Mouse (Mus musculus) CH12.LX (cell line): ENCODE results near the gene Col23a1. TPM values are rescaled to one million over a fixed set of nuclear protein-coding genes. Genes with fewer than 3 reads are reported as not detected.

Experiments used
- DNase-seq: peaks from one replicate; pipeline ENCODE4 v3.0.0-alpha.2; 2013; ENCODE audit errors: extremely low read depth
- H3K27ac ChIP-seq: 2 replicates; pipeline ENCODE4 v1.5.1; 2012; ENCODE audit warnings: low read depth, mild to moderate bottlenecking, control low read depth, moderate library complexity; ENCODE audit not compliant: insufficient read depth
- H3K27me3 ChIP-seq: replicated peaks from 2 replicates; pipeline ENCODE3; 2012; ENCODE audit warnings: inconsistent platforms
- H3K36me3 ChIP-seq, 2 experiments: replicated peaks in 1 of 2; 2 replicates each; pipeline versions ENCODE3 to v1.6.1; 2012; ENCODE audit warnings: inconsistent platforms in 1 of 2, low read length in 1 of 2, mild to moderate bottlenecking in 1 of 2, mixed read lengths in 1 of 2, moderate library complexity in 1 of 2; ENCODE audit not compliant: control insufficient read depth in 1 of 2, insufficient read depth in 1 of 2
- H3K4me1 ChIP-seq, 2 experiments: 2 replicates each; pipeline ENCODE4 v1.6.1; 2012; ENCODE audit warnings: inconsistent platforms in 1 of 2, moderate library complexity in 1 of 2; ENCODE audit not compliant: insufficient read depth in 2 of 2, control insufficient read depth in 1 of 2
- H3K4me2 ChIP-seq: 2 replicates; pipeline ENCODE4 v1.6.1; 2012; ENCODE audit warnings: low read depth, mild to moderate bottlenecking, control low read depth; ENCODE audit not compliant: poor library complexity, insufficient read depth, severe bottlenecking
- H3K4me3 ChIP-seq, 3 experiments: fragments of 150-350 bp in 1 of 3; sonication (generic) in 1 of 3; replicated peaks in 1 of 3; 2 replicates each; pipeline versions ENCODE3 to v1.5.1; 2011 to 2012; ENCODE audit warnings: low read depth in 2 of 3, low read length in 2 of 3, mild to moderate bottlenecking in 2 of 3, moderate library complexity in 2 of 3, control low read depth in 1 of 3, improper control_type of control experiment in 1 of 3, inconsistent platforms in 1 of 3, mixed read lengths in 1 of 3; ENCODE audit not compliant: poor library complexity in 1 of 3
- H3K79me2 ChIP-seq: replicated peaks from 2 replicates; pipeline ENCODE4 v1.6.1; 2012; ENCODE audit warnings: mild to moderate bottlenecking, moderate library complexity; ENCODE audit not compliant: control insufficient read depth, poor library complexity, insufficient read depth, severe bottlenecking; ENCODE audit errors: extremely low read depth
- H3K9ac ChIP-seq: 2 replicates; pipeline ENCODE4 v1.6.1; 2012; ENCODE audit warnings: low read depth, mild to moderate bottlenecking, control low read depth, moderate library complexity; ENCODE audit not compliant: insufficient read depth
- H3K9me3 ChIP-seq: replicated peaks from 2 replicates; pipeline ENCODE3; 2012; ENCODE audit warnings: low read length, inconsistent platforms, mixed read lengths
- E2F4 ChIP-seq: IDR thresholded peaks from 2 replicates; pipeline ENCODE4 v1.6.1; 2011; ENCODE audit warnings: low read depth, low read length, improper control_type of control experiment; ENCODE audit not compliant: insufficient replicate concordance
- EP300 ChIP-seq: IDR thresholded peaks from 2 replicates; pipeline ENCODE4 v1.6.1; 2011; ENCODE audit warnings: low read length, improper control_type of control experiment
- ETS1 ChIP-seq: conservative IDR thresholded peaks from 2 replicates; pipeline ENCODE4 v1.6.1; 2012; ENCODE audit warnings: low read depth, mild to moderate bottlenecking, inconsistent platforms, low read length, improper control_type of control experiment, moderate library complexity
- GABPA ChIP-seq: IDR thresholded peaks from 2 replicates; pipeline ENCODE4 v1.6.1; 2012; ENCODE audit warnings: low read depth, low read length, improper control_type of control experiment, inconsistent platforms; ENCODE audit not compliant: insufficient replicate concordance
- JUN ChIP-seq: IDR thresholded peaks from 2 replicates; pipeline ENCODE4 v1.6.1; 2011; ENCODE audit warnings: low read depth, mild to moderate bottlenecking, low read length, improper control_type of control experiment, moderate library complexity; ENCODE audit not compliant: insufficient read depth
- KAT2A ChIP-seq: IDR thresholded peaks from 2 replicates; pipeline ENCODE4 v1.6.1; 2012; ENCODE audit warnings: low read length, improper control_type of control experiment, inconsistent platforms; ENCODE audit not compliant: insufficient replicate concordance
- MAFK ChIP-seq: IDR thresholded peaks from 2 replicates; pipeline ENCODE4 v1.6.1; 2011; ENCODE audit warnings: low read length, improper control_type of control experiment; ENCODE audit not compliant: insufficient replicate concordance
- MAX ChIP-seq: IDR thresholded peaks from 2 replicates; pipeline ENCODE4 v1.6.1; 2011; ENCODE audit warnings: low read length, improper control_type of control experiment
- MAZ ChIP-seq: IDR thresholded peaks from 2 replicates; pipeline ENCODE4 v1.6.1; 2012; ENCODE audit warnings: low read depth, mild to moderate bottlenecking, inconsistent platforms, low read length, improper control_type of control experiment, moderate library complexity
- MEF2A ChIP-seq: IDR thresholded peaks from 2 replicates; pipeline ENCODE4 v1.6.1; 2014; ENCODE audit warnings: low read depth, mild to moderate bottlenecking, inconsistent platforms, low read length, improper control_type of control experiment, borderline replicate concordance
- MYC ChIP-seq: IDR thresholded peaks from 2 replicates; pipeline ENCODE4 v1.6.1; 2011; ENCODE audit warnings: low read depth, mild to moderate bottlenecking, improper control_type of control experiment, low read length
- NELFE ChIP-seq: IDR thresholded peaks from 2 replicates; pipeline ENCODE4 v1.6.1; 2011; ENCODE audit warnings: low read depth, low read length, improper control_type of control experiment
- NRF1 ChIP-seq: IDR thresholded peaks from 2 replicates; pipeline ENCODE4 v1.6.1; 2014; ENCODE audit warnings: low read depth, mild to moderate bottlenecking, inconsistent platforms, low read length, improper control_type of control experiment, moderate library complexity
- SMC3 ChIP-seq: IDR thresholded peaks from 2 replicates; pipeline ENCODE4 v1.6.1; 2011; ENCODE audit warnings: low read depth, low read length, improper control_type of control experiment
- TBP ChIP-seq: conservative IDR thresholded peaks from 2 replicates; pipeline ENCODE4 v1.6.1; 2011; ENCODE audit warnings: low read depth, low read length, improper control_type of control experiment
- UBTF ChIP-seq: IDR thresholded peaks from 2 replicates; pipeline ENCODE4 v1.6.1; 2012; ENCODE audit warnings: low read depth, mild to moderate bottlenecking, inconsistent platforms, low read length, improper control_type of control experiment, moderate library complexity
- USF1 ChIP-seq: IDR thresholded peaks from 2 replicates; pipeline ENCODE4 v1.6.1; 2014; ENCODE audit warnings: low read depth, mild to moderate bottlenecking, inconsistent platforms, low read length, improper control_type of control experiment
- ZC3H11A ChIP-seq: IDR thresholded peaks from 2 replicates; pipeline ENCODE4 v1.6.1; 2012; ENCODE audit warnings: low read depth, mild to moderate bottlenecking, inconsistent platforms, low read length, improper control_type of control experiment
- ZNF384 ChIP-seq: IDR thresholded peaks from 2 replicates; pipeline ENCODE4 v1.6.1; 2012; ENCODE audit warnings: low read depth, low read length, improper control_type of control experiment, inconsistent platforms
- dilution Hi-C: fragments of 300-500 bp; cut with MboI; formaldehyde crosslinking; loops from 2 replicates; pipeline ENCODE4 v1.14.3; 2020; ENCODE audit warnings: low sequenced_read_pairs; ENCODE audit not compliant: extremely low pct_unique_long_range_greater_than_20kb, extremely low pct_ligation_motif_present
- in situ Hi-C: fragments of 300-500 bp; cut with MboI; formaldehyde crosslinking; loops from 3 replicates; pipeline ENCODE4 v1.14.3; 2019; ENCODE audit warnings: low sequenced_read_pairs, low pct_ligation_motif_present, low pct_unique_long_range_greater_than_20kb, mixed read lengths
- polyA plus RNA-seq: library from polyadenylated mRNA; unstranded; fragments of >175 nt; gene quantifications from 2 replicates; pipeline ENCODE4 v1.2.1, GENCODE M21; 2012; ENCODE audit warnings: low read depth; ENCODE audit not compliant: insufficient read length
- total RNA-seq, 2 experiments: library from RNA; depleted of rRNA; stranded (reverse); fragments of 300-350 nt in 1 of 2; fragments of >200 nt in 1 of 2; gene quantifications; 2 replicates each; pipeline ENCODE4 v1.2.3; 2012 to 2014

The Col23a1 gene
- total and polyA plus RNA-seq, 3 experiments: 0.04 to 0.20 (median 0.08) TPM

DNA sequence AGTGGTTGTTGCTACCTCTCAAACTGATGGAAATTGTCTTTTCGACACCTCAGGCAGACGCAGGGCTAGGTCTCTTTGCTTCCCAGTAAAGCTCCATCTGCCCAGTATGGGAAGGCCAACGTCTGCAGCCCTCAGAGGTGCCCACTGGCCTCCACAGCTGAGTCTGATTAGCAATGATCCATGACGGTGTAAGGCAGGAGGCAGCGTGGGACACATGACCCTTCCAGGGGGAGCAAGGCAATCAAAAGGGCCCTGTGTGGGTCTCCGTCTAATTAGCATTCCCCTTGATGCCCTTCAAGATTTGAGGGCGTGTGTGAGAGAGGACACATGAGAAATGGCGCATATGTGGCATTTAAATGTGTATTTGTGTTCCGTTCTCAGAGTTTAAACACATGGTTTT is 199.1 kb downstream of the Col23a1 start:
- TF ChIP-seq SMC3: no peak
- TF ChIP-seq MYC: no peak
- TF ChIP-seq MEF2A: no peak
- TF ChIP-seq TBP: no peak
- no peak for TF ChIP-seq EP300
- TF ChIP-seq ZNF384: no peak
- TF ChIP-seq JUN: no peak
- no peak for TF ChIP-seq ZC3H11A
- TF ChIP-seq UBTF: no peak
- no peak for TF ChIP-seq MAFK
- TF ChIP-seq E2F4: no peak
- TF ChIP-seq ETS1: no peak
- no peak for TF ChIP-seq GABPA
- no peak for TF ChIP-seq NELFE
- no peak for TF ChIP-seq MAX
- TF ChIP-seq KAT2A: no peak
- no peak for TF ChIP-seq NRF1
- no peak for TF ChIP-seq USF1
- Histone ChIP-seq H3K4me3 (no peak overlapping the region), H3K4me1 (peaks cover 4 to 6% of the 10 kb centered on the region in 2 experiments; a peak in 3 of 4 replicates), H3K79me2 (no peaks in the 10 kb centered on the region), H3K36me3 (no peaks in the 10 kb centered on the region), H3K27me3 (peaks cover 54% of the 10 kb centered on the region), H3K9me3 (peaks cover 4% of the 10 kb centered on the region), H3K27ac (no peak overlapping the region), H3K4me2 (no peak overlapping the region), H3K9ac (no peak overlapping the region)
- dilution Hi-C loops: no loop called here
- in situ Hi-C loops: no loop called here
- DNase-seq: no peak

DNA sequence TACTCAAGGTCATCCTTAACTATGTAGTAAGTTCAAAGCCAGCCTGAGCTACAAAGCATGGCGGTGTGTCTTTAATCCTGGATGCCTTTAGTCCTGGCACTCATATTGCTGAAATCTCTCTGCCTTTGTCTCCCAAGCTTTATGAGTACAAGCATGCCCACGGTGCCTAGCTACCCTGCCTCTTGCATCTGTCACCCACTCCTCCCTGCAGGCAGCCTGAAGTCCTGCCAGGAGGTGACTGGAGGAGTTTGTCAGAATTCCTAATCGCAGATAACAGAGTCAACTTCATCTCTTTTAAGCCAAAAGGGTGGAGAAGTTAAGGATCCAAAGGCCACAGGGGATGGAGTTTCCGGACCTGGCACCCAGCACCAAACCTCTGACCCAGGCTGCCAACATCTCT is 203.7 kb downstream of the Col23a1 start:
- in situ Hi-C loops: no loop called here
- Histone ChIP-seq H3K27ac (no peak overlapping the region), H3K79me2 (no peaks in the 10 kb centered on the region), H3K9ac (no peak overlapping the region), H3K36me3 (no peaks in the 10 kb centered on the region), H3K9me3 (peaks cover 4% of the 10 kb centered on the region), H3K27me3 (peaks cover 61% of the 10 kb centered on the region), H3K4me2 (no peak overlapping the region), H3K4me1 (peaks cover 4 to 7% of the 10 kb centered on the region in 2 experiments; a peak in 3 of 4 replicates), H3K4me3 (no peak overlapping the region)
- TF ChIP-seq MAZ: no peak
- dilution Hi-C loops: no loop called here
- DNase-seq: no peak
